Mouse (Mus musculus) c-Kit-positive CD71-positive TER-119-positive erythroid progenitor cells, embryonic 14.5 days (primary cell): ENCODE data around the gene Hist2h2ab.
"Not testable (repeated sequence)": the region's sequence is repeated elsewhere in the genome, so short reads cannot be mapped to it uniquely, and the experiment has no call there.

Experiments
- DNase-seq: peaks from one replicate; pipeline ENCODE4 v3.0.0-alpha.2; 2013; ENCODE audit warnings: low spot score

Hist2h2ab gene

GRCm38 (mm10) chr3:96219661-96220130 is at the start of gene Hist2h2ab, which contains the start of gene Bola1:
Gene Hist2h2ab (plus strand): TSS chr3:96219865.
Gene Bola1 (minus strand): TSS chr3:96219709.
- peak; percentile 83 for DNase-seq

- no peak for DNase-seq
Observed at GRCm38 (mm10) chr3:96170276-96170675, 49.4 kb upstream of the Hist2h2ab start.

- DNase-seq, result no peak
Observed at GRCm38 (mm10) chr3:96170976-96171545, 48.6 kb upstream of the Hist2h2ab start.

- no peak for DNase-seq
Observed at GRCm38 (mm10) chr3:96171583-96172196, 48.0 kb upstream of the Hist2h2ab start.

- peak; percentile 86 for DNase-seq
Observed at GRCm38 (mm10) chr3:96172197-96173178, 47.2 kb upstream of the Hist2h2ab start, which contains the start of gene Sf3b4. Gene Sf3b4 (plus strand): TSS chr3:96172332.

GRCm38 (mm10) chr3:96173185-96173584 is 46.5 kb upstream of the Hist2h2ab start:
- DNase-seq, result peak; percentile 20

GRCm38 (mm10) chr3:96174042-96174441 is 45.6 kb upstream of the Hist2h2ab start:
- not testable (repeated sequence) for DNase-seq

GRCm38 (mm10) chr3:96175251-96175650 is 44.4 kb upstream of the Hist2h2ab start:
- no peak for DNase-seq

- DNase-seq, result no peak
Observed at GRCm38 (mm10) chr3:96178427-96178826, 41.2 kb upstream of the Hist2h2ab start.

GRCm38 (mm10) chr3:96178902-96179301 is 40.8 kb upstream of the Hist2h2ab start:
- no peak for DNase-seq

- no peak for DNase-seq
Observed at GRCm38 (mm10) chr3:96179531-96179930, 40.1 kb upstream of the Hist2h2ab start.

GRCm38 (mm10) chr3:96180727-96181477 is 38.8 kb upstream of the Hist2h2ab start, which contains the start of gene Sv2a:
Gene Sv2a (plus strand): TSS chr3:96181151.
- DNase-seq, result no peak

- DNase-seq, result no peak
Observed at GRCm38 (mm10) chr3:96181510-96182381, 37.9 kb upstream of the Hist2h2ab start.

GRCm38 (mm10) chr3:96182382-96182776 is 37.3 kb upstream of the Hist2h2ab start:
- DNase-seq, result no peak

- no peak for DNase-seq
Observed at GRCm38 (mm10) chr3:96192977-96193376, 26.7 kb upstream of the Hist2h2ab start.

GRCm38 (mm10) chr3:96194966-96195365 is 24.7 kb upstream of the Hist2h2ab start:
- DNase-seq, result no peak

- no peak for DNase-seq
Observed at GRCm38 (mm10) chr3:96195616-96196313, 23.9 kb upstream of the Hist2h2ab start.

- DNase-seq, result no peak
Observed at GRCm38 (mm10) chr3:96196437-96197128, 23.1 kb upstream of the Hist2h2ab start.

- peak; percentile 81 for DNase-seq
Observed at GRCm38 (mm10) chr3:96197129-96197749, 22.4 kb upstream of the Hist2h2ab start.
